Mouse (Mus musculus) embryonic fibroblast, embryonic 13.5 days (primary cell): ENCODE data around the gene Pnldc1.

Source experiments
- CTCF ChIP-seq: IDR thresholded peaks from 2 replicates; pipeline ENCODE4 v1.5.1; 2011; ENCODE audit warnings: mild to moderate bottlenecking, control low read depth, low read length, moderate library complexity, borderline replicate concordance; ENCODE audit not compliant: insufficient read depth
- POLR2A ChIP-seq: IDR thresholded peaks from 2 replicates; pipeline ENCODE4 v1.6.1; 2011; ENCODE audit warnings: low read depth, mild to moderate bottlenecking, control low read depth, low read length, moderate library complexity

DNA sequence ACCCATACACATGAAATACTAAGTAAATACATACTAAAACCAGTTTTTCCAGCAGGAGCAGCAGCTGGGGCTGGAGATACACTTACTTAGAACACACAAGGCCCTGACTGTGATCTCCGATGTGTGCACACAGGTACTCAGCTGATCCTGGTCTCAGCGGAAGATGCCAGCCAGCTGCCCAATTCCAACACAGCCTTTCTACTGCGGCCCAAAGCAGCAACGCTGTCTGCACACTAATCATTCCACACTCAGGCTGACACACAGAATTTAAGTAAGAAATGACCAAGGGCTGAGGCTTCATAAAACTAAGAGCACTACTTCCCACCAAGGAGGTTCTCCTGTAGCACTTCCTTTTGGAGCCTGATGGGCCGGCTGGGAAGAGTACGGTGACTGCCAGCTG, 7.7 kb downstream of the Pnldc1 start:
- TF ChIP-seq CTCF (no peak), POLR2A (no peak)
